Mouse (Mus musculus) thymus, adult 2 months (tissue): ENCODE measurements at regions not wholly inside any gene's neighbourhood (a gene's known extent, or its start where the extent isn't known, plus 50 kb on each side); places are given as distances from the start of the nearest gene placed in this dataset.

ENCODE experiments used
- CTCF ChIP-seq: fragments of 200-500 bp; IDR thresholded peaks from 2 replicates; pipeline ENCODE4 v1.5.1; 2012; ENCODE audit warnings: mild to moderate bottlenecking, control low read depth, low read length, moderate library complexity, borderline replicate concordance; ENCODE audit not compliant: control insufficient read depth, poor library complexity, insufficient read depth; ENCODE audit errors: extremely low read depth
- POLR2A ChIP-seq: fragments of 200-500 bp; IDR thresholded peaks from 2 replicates; pipeline ENCODE4 v1.6.1; 2012; ENCODE audit warnings: mild to moderate bottlenecking, low read length, control low read depth, moderate library complexity; ENCODE audit not compliant: control insufficient read depth, poor library complexity, insufficient read depth; ENCODE audit errors: extremely low read depth

- TF ChIP-seq CTCF (no peak), POLR2A (no peak)
Measured at GRCm38 (mm10) chr19:35045576-35045975, 123.4 kb downstream of the Kif20b start.
